Mouse (Mus musculus) heart, postnatal 14 days (tissue): Measurements from ENCODE around the gene Pik3ip1. TPM values are rescaled to one million over a fixed set of nuclear protein-coding genes. Genes with fewer than 3 reads are reported as not detected.

ENCODE experiments used
- DNase-seq, 2 experiments: peaks; one replicate each; pipeline ENCODE4 v3.0.0; 2021 to 2022
- intact Hi-C: fragments of 180-260 bp; cut with DNase I; formaldehyde crosslinking; loops from one replicate; pipeline ENCODE4 v1.15.1; 2025
- total RNA-seq, 2 experiments: library from RNA; stranded (reverse); gene quantifications; 2 replicates each; pipeline ENCODE4 v1.2.3; 2021

Gene Pik3ip1
- total RNA-seq, 2 experiments from 2014 or later, result 34.0 to 39.8 TPM

GRCm38 (mm10) chr11:3334141-3334710 is 4.0 kb downstream of the Pik3ip1 start:
- intact Hi-C loops, result no loop called here
- no peak for DNase-seq

DNA sequence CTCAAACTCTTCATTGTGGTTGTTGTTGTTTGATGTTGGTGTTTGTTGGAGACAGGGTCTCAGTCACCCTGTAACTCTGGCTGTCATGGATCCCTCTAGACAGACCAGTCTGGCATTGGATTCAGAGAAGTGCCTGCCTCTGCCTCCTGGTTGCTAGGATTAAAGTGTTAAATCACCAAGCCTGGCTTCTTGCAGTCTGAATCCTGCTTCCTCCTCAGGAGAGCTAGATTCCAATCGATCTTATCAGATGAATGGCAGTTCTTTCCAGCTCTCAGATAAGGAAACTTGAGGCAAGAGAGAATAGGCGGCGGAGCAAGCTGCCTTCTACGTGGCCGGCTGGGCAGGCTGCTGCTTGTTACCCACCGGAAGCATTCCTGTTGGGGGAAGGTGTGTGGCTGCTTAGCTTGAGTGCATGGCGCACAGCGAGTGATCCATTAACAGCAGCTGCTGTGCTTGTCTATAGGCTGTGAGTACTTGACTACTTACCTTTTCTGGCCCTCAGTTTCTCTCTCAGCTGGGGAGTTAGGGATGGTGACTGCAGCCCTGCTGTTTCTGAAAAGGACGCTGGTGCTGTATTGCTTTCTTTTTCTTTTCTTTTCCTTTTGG is 4.6 kb downstream of the Pik3ip1 start:
- intact Hi-C loops, result loop anchor here (5.0 kb wide), 1 partner anchor 117 kb away; the partner anchor contains the start of gene Rnf185

GRCm38 (mm10) chr11:3335651-3336216 is 5.5 kb downstream of the Pik3ip1 start:
- DNase-seq, result peak; percentile 49 to 55
- intact Hi-C loops, result loop anchor here (5.0 kb wide), 1 partner anchor 117 kb away; the partner anchor contains the start of gene Rnf185

More for the DNA sequence above, 4.6 kb downstream of the Pik3ip1 start:
- no peak for DNase-seq

GRCm38 (mm10) chr11:3336602-3337001 is 6.4 kb downstream of the Pik3ip1 start:
- no peak for DNase-seq
- intact Hi-C loops, result loop anchor here (5.0 kb wide), 1 partner anchor 116 kb away; the partner anchor contains the start of gene Rnf185

GRCm38 (mm10) chr11:3337173-3337955 is 7.2 kb downstream of the Pik3ip1 start:
- intact Hi-C loops, result loop anchor here (5.0 kb wide), 1 partner anchor 115 kb away; the partner anchor contains the start of gene Rnf185
- peak; percentile 54 to 71 for DNase-seq

- DNase-seq, result no peak
- intact Hi-C loops, result loop anchor here (5.0 kb wide), 1 partner anchor 114 kb away; the partner anchor contains the start of gene Rnf185
Observed at GRCm38 (mm10) chr11:3337961-3338360, 7.8 kb downstream of the Pik3ip1 start.

GRCm38 (mm10) chr11:3341476-3341875 is 11.3 kb downstream of the Pik3ip1 start:
- intact Hi-C loops, result no loop called here

GRCm38 (mm10) chr11:3344916-3345315 is 14.7 kb downstream of the Pik3ip1 start:
- no peak for DNase-seq
- intact Hi-C loops, result loop anchor here (5.0 kb wide), 2 partner anchors 62 to 167 kb away; partner anchors contain the start of genes Limk2 and Selenom

More at GRCm38 (mm10) chr11:3341476-3341875, 11.3 kb downstream of the Pik3ip1 start:
- no peak for DNase-seq

DNA sequence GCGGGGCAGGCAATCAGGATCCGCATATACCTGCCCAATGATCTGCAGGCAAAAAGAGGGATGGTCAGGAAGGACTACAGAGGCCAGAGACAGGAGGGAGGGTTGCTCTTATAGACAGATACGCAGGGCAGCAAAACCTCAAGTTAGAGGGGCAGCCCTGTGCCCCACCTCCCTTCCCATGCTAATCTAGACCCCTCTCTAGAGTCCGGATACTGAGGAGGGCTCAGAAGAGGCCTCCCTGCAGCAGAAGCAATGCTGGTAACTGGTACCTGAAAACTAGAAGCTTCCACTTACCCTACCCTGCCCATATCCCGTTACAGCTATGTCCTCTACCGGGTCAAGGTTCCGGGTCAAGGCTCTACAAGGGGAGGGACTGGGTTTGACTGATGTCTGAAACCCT is 16.1 kb downstream of the Pik3ip1 start:
- DNase-seq, result no peak
- intact Hi-C loops, result loop anchor here (5.0 kb wide), 2 partner anchors 61 to 166 kb away; partner anchors contain the start of genes Limk2 and Selenom

DNA sequence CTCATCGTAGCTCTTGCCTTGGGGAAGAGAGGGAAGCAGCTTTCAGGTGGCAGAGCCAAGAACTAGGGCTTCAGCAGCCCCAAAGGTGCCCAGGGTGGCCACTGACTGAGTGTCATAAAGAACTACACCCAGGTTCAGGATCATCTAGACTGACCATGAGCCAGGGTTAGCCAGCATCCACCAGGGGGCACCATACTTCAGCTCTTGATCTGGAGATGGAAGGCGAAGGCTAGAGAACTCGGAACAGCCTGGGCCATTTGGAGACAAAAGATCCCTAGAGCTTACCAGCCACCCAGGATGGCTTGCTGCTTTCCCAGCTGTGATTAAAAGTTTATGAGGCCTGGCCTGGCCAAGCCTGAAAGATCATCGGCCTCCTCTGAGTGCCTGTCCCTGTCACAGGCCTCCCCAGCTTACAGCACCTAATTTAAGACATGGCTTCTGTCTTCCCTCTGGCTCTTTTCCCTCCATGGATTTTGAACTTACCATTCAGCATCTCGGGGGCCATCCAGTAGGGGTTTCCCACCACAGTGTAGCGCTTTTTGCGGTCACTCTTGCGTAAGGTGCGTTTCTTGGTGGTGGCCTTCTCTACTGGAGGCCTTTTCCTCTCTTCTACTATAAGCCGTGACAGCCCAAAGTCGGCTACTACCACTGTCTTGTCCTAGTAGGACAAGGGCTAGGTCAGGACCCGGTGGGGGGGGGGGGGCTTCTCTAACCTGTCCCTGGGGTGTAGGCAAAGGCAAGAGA is 17.1 kb downstream of the Pik3ip1 start:
- intact Hi-C loops, result loop anchor here (5.0 kb wide), 2 partner anchors 60 to 165 kb away; partner anchors contain the start of genes Limk2 and Selenom
- peak; percentile 86 to 92 for DNase-seq

DNA sequence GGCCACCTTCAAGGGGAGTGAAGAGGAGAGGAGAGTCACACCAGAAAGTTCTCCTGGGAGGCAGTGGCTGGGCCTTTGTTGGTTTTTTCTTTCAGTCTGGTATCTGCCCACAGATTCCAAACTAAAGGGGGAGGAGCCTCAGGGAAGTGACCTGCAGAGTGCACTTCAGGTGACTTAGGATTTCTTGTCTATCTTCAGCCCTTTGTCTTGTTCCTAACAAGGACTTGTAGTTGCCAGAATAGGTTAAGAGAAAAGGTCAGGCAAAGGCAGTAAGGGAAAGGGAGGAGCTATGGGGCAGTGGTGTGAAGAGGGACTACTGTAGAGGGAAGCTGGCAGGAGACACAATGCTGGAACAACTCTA is 17.6 kb downstream of the Pik3ip1 start:
- no peak for DNase-seq
- intact Hi-C loops, result loop anchor here (5.0 kb wide), 2 partner anchors 59 to 164 kb away; partner anchors contain the start of genes Limk2 and Selenom

DNA sequence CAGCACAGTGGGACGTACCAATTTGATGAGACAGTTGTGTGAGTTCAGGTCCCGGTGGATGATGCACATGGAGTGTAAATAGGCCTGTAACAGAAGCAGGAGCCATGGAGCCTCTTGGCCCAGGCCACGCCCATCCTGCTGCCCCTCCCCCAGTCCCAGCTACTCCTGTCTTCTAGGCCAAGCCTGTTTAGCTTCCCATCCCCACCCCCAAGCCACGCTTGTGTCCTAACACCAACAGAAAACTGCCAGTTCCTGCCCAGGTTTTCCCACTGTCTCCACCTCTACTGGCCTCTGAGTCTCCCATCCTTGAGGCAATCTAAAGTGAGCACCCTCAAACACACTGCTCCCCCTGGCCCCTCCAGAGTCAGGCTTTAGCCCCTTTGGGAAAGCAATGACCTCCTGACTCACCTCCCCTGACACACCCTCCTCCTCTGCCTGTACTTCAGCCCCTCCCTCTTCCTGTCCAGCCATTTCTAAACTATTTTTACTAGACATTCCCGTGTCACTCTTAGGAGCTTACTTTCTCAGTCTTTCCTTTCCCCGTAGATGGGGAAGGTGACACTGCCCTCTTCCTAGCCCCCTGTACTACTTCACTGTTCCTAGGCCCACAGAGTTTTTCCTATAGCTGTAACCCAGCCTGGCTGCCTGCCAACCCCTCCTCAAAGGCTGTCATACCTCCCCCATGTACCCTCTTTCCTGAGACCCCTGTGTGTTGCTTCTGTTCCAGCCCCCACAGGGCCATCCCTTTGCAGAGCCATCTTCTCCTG is 18.6 kb downstream of the Pik3ip1 start:
- intact Hi-C loops, result loop anchor here (5.0 kb wide), 2 partner anchors 59 to 164 kb away; partner anchors contain the start of genes Limk2 and Selenom
- peak in 1 of 2 experiments; percentile 52 for DNase-seq

GRCm38 (mm10) chr11:3349343-3349695 is 19.1 kb downstream of the Pik3ip1 start:
- DNase-seq, result no peak
- intact Hi-C loops, result loop anchor here (5.0 kb wide), 2 partner anchors 58 to 163 kb away; partner anchors contain the start of genes Limk2 and Selenom

GRCm38 (mm10) chr11:3352131-3352530 is 21.9 kb downstream of the Pik3ip1 start:
- intact Hi-C loops, result no loop called here
- no peak for DNase-seq

- DNase-seq, result peak in 1 of 2 experiments; percentile 37
- intact Hi-C loops, result no loop called here
Observed at GRCm38 (mm10) chr11:3352990-3353585, 22.9 kb downstream of the Pik3ip1 start.

DNA sequence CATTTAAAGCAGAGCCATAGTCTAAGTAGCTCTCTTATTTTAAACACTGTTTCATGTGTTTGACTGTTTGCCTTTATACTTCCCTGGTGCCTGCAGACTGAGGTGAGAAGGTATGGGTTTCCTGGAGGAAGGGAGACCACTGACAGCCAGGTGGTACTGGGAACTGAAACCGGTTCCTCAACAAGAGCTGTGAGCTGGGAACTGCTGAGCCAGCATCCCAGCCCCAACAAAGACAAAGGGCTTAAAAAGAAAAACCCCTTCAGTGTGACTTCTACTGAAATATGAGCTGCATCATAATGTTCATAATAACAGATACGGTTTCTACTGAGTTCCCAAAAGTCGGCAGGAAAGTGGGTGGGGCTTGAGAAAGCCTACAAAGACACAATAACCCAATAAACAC is 32.7 kb downstream of the Pik3ip1 start:
- intact Hi-C loops, result no loop called here
- no peak for DNase-seq

DNA sequence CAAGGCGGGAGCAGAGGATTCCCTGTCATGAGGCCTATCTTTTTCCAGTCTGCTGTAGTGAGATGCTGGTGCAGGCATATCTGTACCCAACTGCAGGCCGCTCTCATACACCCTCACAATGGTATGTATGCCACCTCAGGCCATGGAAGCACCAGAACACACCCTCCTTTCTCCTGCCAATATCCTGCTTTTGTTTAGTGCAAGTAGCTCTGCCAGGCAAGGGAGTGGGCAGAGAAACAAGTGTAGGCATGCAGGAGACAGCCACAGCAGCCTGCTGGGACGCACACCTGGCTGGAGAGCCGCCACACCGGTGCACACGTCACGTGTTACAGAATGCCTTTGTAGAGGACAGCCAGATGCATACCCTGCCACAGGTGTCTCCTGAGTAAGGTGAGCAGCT is 36.2 kb downstream of the Pik3ip1 start:
- DNase-seq, result no peak
- intact Hi-C loops, result no loop called here

GRCm38 (mm10) chr11:3368983-3369382 is 38.8 kb downstream of the Pik3ip1 start:
- intact Hi-C loops, result no loop called here
- DNase-seq, result no peak
